In the genomic region with DNA sequence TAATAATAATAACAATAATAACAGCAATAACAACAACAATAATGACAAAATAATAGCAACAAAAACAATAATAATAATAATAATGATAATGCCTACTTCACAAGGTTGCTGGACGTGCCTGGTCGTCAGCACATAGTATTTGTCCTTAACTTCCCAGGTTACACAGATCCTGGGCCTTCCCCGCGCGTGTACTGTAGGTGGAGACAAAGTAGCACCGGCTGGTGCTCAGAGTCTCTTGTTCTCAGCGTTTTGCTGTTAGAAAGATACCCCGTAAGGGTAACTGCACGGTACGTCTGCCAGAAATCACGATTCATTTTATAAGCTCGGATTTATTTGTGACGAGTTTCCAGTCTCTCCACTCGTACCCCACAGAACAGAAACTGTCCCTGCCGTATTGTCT, we compare ENCODE assay signal across 8 mouse cellular contexts. TPM values are rescaled to one million over a fixed set of nuclear protein-coding genes. Genes with fewer than 3 reads are reported as not detected.
DNase-seq lines count a peak whose midpoint lies in the region; ATAC-seq and TF ChIP-seq lines count a peak whose summit lies in the region.

No protein-coding gene starts in this region.

- H3K27ac ChIP-seq in embryonic facial prominence, embryonic 15.5 days (replicated peaks) = peak overlapping the region; percentile 96

- ATAC-seq in embryonic facial prominence, embryonic 15.5 days (ENCODE audit: insufficient number of reproducible peaks, low FRiP score, low TSS enrichment, low read depth) = peak; percentile 59; the same call in 1 of the 2 replicates
- ATAC-seq in hematopoietic stem cell, adult 5-6 weeks (replicated peaks in 1 of 2; ENCODE audit: insufficient read depth in 1 of 2, low FRiP score in 2 of 2, low TSS enrichment in 1 of 2, low read depth in 1 of 2, poor library complexity in 2 of 2, severe bottlenecking in 2 of 2) = peak; percentile 38; a peak in 3 of 4 replicates

- H3K4me2 ChIP-seq in embryonic facial prominence, embryonic 15.5 days (replicated peaks) = peak overlapping the region; percentile 60

- H3K27me3 ChIP-seq in E14TG2a.4 (ENCODE audit: insufficient read depth, low read length) = no peaks in the 10 kb centered on the region
- no peaks in the 10 kb centered on the region for H3K27me3 ChIP-seq in embryonic facial prominence, embryonic 15.5 days

- peak overlapping the region; percentile 85 for H3K9ac ChIP-seq in embryonic facial prominence, embryonic 15.5 days

- no peaks in the 10 kb centered on the region for H3K9me3 ChIP-seq in E14TG2a.4 (ENCODE audit: low read length)
- H3K9me3 ChIP-seq in embryonic facial prominence, embryonic 15.5 days (replicated peaks) = no peaks in the 10 kb centered on the region

- peak; percentile 88 for DNase-seq in brain, adult 2 months (ENCODE audit: low read depth, low spot score)
- peak; percentile 73 for DNase-seq in layer of hippocampus, adult 9-11 months
- DNase-seq in lung, postnatal 25 days (ENCODE audit: low spot score) = peak; percentile 46
- DNase-seq in right cerebral cortex, postnatal 14 days = peak; percentile 69
- no peak for DNase-seq in urinary bladder, postnatal 4 days (ENCODE audit: low spot score in 2 of 2)

- H3K36me3 ChIP-seq in E14TG2a.4 (ENCODE audit: insufficient read depth, low read length) = peaks cover 27% of the 10 kb centered on the region
- H3K36me3 ChIP-seq in embryonic facial prominence, embryonic 15.5 days = peaks cover 8% of the 10 kb centered on the region; the same call in 1 of the 2 replicates

- no peak for TF ChIP-seq CTCF in E14TG2a.4 (conservative IDR thresholded peaks at IDR 0.05; ENCODE audit: low read length)

- peak overlapping the region; percentile 99 for H3K4me3 ChIP-seq in E14TG2a.4 (replicated peaks; ENCODE audit: low read length)
- H3K4me3 ChIP-seq in embryonic facial prominence, embryonic 15.5 days (replicated peaks) = peak overlapping the region; percentile 71

- 2% methylated on average over 15 of the region's 15 CpGs for WGBS in embryonic facial prominence, embryonic 15.5 days

- peaks cover 42% of the 10 kb centered on the region for H3K4me1 ChIP-seq in E14TG2a.4 (replicated peaks; ENCODE audit: low read depth, low read length)
- peaks cover 24% of the 10 kb centered on the region for H3K4me1 ChIP-seq in embryonic facial prominence, embryonic 15.5 days

RNA-seq across cellular contexts. Expression of a gene that starts 0.8 kb away (rescaled TPM):
- polyA plus RNA-seq in embryonic facial prominence, embryonic 15.5 days (2015; fragmentation: Nextera tagmentation; extraction: Ambion mirVana) = 15.7 and 16.9 TPM in 2 replicates
- total RNA-seq in hematopoietic stem cell, adult 5-6 weeks (2017) = 2.8 and 5.9 TPM in 2 replicates

RNA-seq across cellular contexts. Expression of a gene that starts 0.8 kb away (rescaled TPM):
- polyA plus RNA-seq in embryonic facial prominence, embryonic 15.5 days (2015; fragmentation: Nextera tagmentation; extraction: Ambion mirVana) = 452 and 454 TPM in 2 replicates
- total RNA-seq in hematopoietic stem cell, adult 5-6 weeks (2017) = 458 and 486 TPM in 2 replicates

RNA-seq across cellular contexts. Expression of a gene that starts 37.2 kb away (rescaled TPM):
- 4.3 and 5.6 TPM in 2 replicates for polyA plus RNA-seq in embryonic facial prominence, embryonic 15.5 days (2015; fragmentation: Nextera tagmentation; extraction: Ambion mirVana)
- total RNA-seq in hematopoietic stem cell, adult 5-6 weeks (2017) = 1.1 TPM in 1 of 2 replicates, not detected in the other

Comparison
In these comparisons a context has a peak if more than half of its experiments do, and no peak if none do; other contexts are left out.
1. DNase-seq: peak in brain, adult 2 months (single experiment), layer of hippocampus, adult 9-11 months (single experiment), lung, postnatal 25 days (single experiment) and right cerebral cortex, postnatal 14 days (single experiment); none in urinary bladder, postnatal 4 days (0 of 2).